Mouse (Mus musculus): ENCODE results near the gene Rps11.

- TF ChIP-seq CTCF (IDR thresholded peaks at IDR 0.05; ENCODE audit: low read depth, low read length) (no peak), EP300 (IDR thresholded peaks at IDR 0.05; ENCODE audit: insufficient read depth, low read depth, low read length) (no peak)
These were observed 13.2 kb upstream of the Rps11 start for GRCm38 (mm10) chr7:45137171-45138006.
